Mouse (Mus musculus) myocyte (in vitro differentiated cells): ENCODE data around the gene Fcgr3. TPM values are rescaled to one million over a fixed set of nuclear protein-coding genes. Genes with fewer than 3 reads are reported as not detected.
A peak's percentile ranks its signal among the peaks of the same experiment; 100 is the strongest.

Experiments
- H3K27me3 ChIP-seq: one replicate; pipeline ENCODE4 v1.6.1; 2011; ENCODE audit not compliant: control insufficient read depth, insufficient read depth, insufficient read length
- H3K36me3 ChIP-seq: one replicate; pipeline ENCODE4 v1.6.1; 2011; ENCODE audit not compliant: control insufficient read depth, insufficient read depth
- H3K4me2 ChIP-seq: one replicate; pipeline ENCODE4 v1.6.1; 2011; ENCODE audit warnings: low read depth, control low read depth
- H3K4me3 ChIP-seq: one replicate; pipeline ENCODE4 v1.5.1; 2011; ENCODE audit warnings: mild to moderate bottlenecking, control low read depth, moderate library complexity
- H3K79me2 ChIP-seq: one replicate; pipeline ENCODE4 v1.6.1; 2011; ENCODE audit not compliant: control insufficient read depth, insufficient read depth
- H3ac ChIP-seq: one replicate; pipeline ENCODE4 v1.6.1; 2011; ENCODE audit not compliant: control insufficient read depth, insufficient read length
- CEBPB ChIP-seq: IDR thresholded peaks from 2 replicates; pipeline ENCODE4 v1.6.1; 2011; ENCODE audit warnings: mild to moderate bottlenecking, moderate library complexity; ENCODE audit not compliant: poor library complexity, insufficient read depth, severe bottlenecking
- E2F4 ChIP-seq: IDR thresholded peaks from one replicate; pipeline ENCODE4 v1.6.1; 2011; ENCODE audit warnings: mild to moderate bottlenecking, control low read depth, moderate library complexity; ENCODE audit not compliant: insufficient read depth
- MAX ChIP-seq: IDR thresholded peaks from one replicate; pipeline ENCODE4 v1.6.1; 2011; ENCODE audit warnings: low read depth, mild to moderate bottlenecking, control low read depth
- MYOD1 ChIP-seq, 3 experiments: IDR thresholded peaks; one replicate each; pipeline ENCODE4 v1.6.1; 2011; ENCODE audit warnings: control low read depth in 2 of 3, low read depth in 2 of 3, mild to moderate bottlenecking in 2 of 3, moderate library complexity in 1 of 3; ENCODE audit not compliant: insufficient read length in 2 of 3, control insufficient read depth in 1 of 3
- MYOG ChIP-seq, 3 experiments: IDR thresholded peaks; one replicate each; pipeline ENCODE4 v1.6.1; 2011; ENCODE audit warnings: control low read depth in 2 of 3, low read depth in 2 of 3, mild to moderate bottlenecking in 2 of 3; ENCODE audit not compliant: insufficient read length in 2 of 3, control insufficient read depth in 1 of 3, insufficient read depth in 1 of 3
- POLR2A ChIP-seq: IDR thresholded peaks from one replicate; pipeline ENCODE4 v1.6.1; 2011; ENCODE audit warnings: low read depth, mild to moderate bottlenecking, control low read depth, moderate library complexity; ENCODE audit not compliant: insufficient read length
- POLR2AphosphoS2 ChIP-seq: IDR thresholded peaks from one replicate; pipeline ENCODE4 v1.6.1; 2011; ENCODE audit warnings: low read depth, control low read depth; ENCODE audit not compliant: insufficient read length
- REST ChIP-seq: IDR thresholded peaks from one replicate; pipeline ENCODE4 v1.6.1; 2011; ENCODE audit warnings: mild to moderate bottlenecking, control low read depth, moderate library complexity; ENCODE audit not compliant: insufficient read depth, insufficient read length
- SRF ChIP-seq: IDR thresholded peaks from one replicate; pipeline ENCODE4 v1.6.1; 2011; ENCODE audit warnings: low read depth; ENCODE audit not compliant: control insufficient read depth, insufficient read length
- TCF12 ChIP-seq: IDR thresholded peaks from one replicate; pipeline ENCODE4 v1.6.1; 2011; ENCODE audit warnings: mild to moderate bottlenecking, control low read depth; ENCODE audit not compliant: poor library complexity, insufficient read depth, severe bottlenecking
- TCF3 ChIP-seq: IDR thresholded peaks from one replicate; pipeline ENCODE4 v1.6.1; 2011; ENCODE audit warnings: low read depth, control low read depth; ENCODE audit not compliant: insufficient read length
- USF1 ChIP-seq: IDR thresholded peaks from one replicate; pipeline ENCODE4 v1.6.1; 2011; ENCODE audit warnings: low read depth, mild to moderate bottlenecking, control low read depth, moderate library complexity
- polyA plus RNA-seq: library from polyadenylated mRNA; unstranded; fragments of >200 nt; fragmentation: generic; extraction: Trizol; gene quantifications from one replicate; pipeline ENCODE4 v1.2.1, GENCODE M21; 2012; ENCODE audit warnings: missing spikeins

The Fcgr3 gene
- polyA plus RNA-seq, 1 experiment, result 0.05 TPM

- no peak for TF ChIP-seq POLR2A
- no peak for TF ChIP-seq SRF
- TF ChIP-seq TCF3, result no peak
- TF ChIP-seq REST, result no peak
- TF ChIP-seq TCF12, result no peak
- TF ChIP-seq MYOG (IDR thresholded peaks at IDR 0.05; ENCODE audit: control insufficient read depth in 1 of 3, insufficient read depth in 1 of 3, insufficient read length in 2 of 3, low read depth in 2 of 3), result no peak
- TF ChIP-seq E2F4, result no peak
- no peak for TF ChIP-seq MYOD1 (IDR thresholded peaks at IDR 0.05; ENCODE audit: control insufficient read depth in 1 of 3, insufficient read length in 2 of 3, low read depth in 2 of 3)
- TF ChIP-seq USF1, result no peak
- H3ac ChIP-seq, result no peak within 1 kb of the TSS
- H3K36me3 ChIP-seq, result no peaks in the 10 kb centered on the region
- H3K4me3 ChIP-seq, result no peak within 1 kb of the TSS
- no peaks in the 10 kb centered on the region for H3K79me2 ChIP-seq
- H3K4me2 ChIP-seq, result peak within 1 kb of the TSS; percentile 66
- H3K27me3 ChIP-seq, result no peaks in the 10 kb centered on the region
These were observed 46.0 kb downstream of the Fcgr3 start, which contains the start of gene Fcgr4 for GRCm38 (mm10) chr1:171018737-171019136. Gene Fcgr4 (plus strand): TSS chr1:171018920.

GRCm38 (mm10) chr1:171017468-171018158, 47.1 kb downstream of the Fcgr3 start:
- no peaks in the 10 kb centered on the region for H3K79me2 ChIP-seq
- H3K27me3 ChIP-seq, result no peaks in the 10 kb centered on the region
- H3ac ChIP-seq, result no peak overlapping the region
- TF ChIP-seq POLR2A (no peak), MAX (no peak), POLR2AphosphoS2 (no peak), CEBPB (no peak), SRF (no peak), USF1 (no peak), E2F4 (no peak), TCF12 (no peak), MYOG (IDR thresholded peaks at IDR 0.05; ENCODE audit: control insufficient read depth in 1 of 3, insufficient read depth in 1 of 3, insufficient read length in 2 of 3, low read depth in 2 of 3) (no peak), TCF3 (no peak), MYOD1 (IDR thresholded peaks at IDR 0.05; ENCODE audit: control insufficient read depth in 1 of 3, insufficient read length in 2 of 3, low read depth in 2 of 3) (no peak), REST (no peak)
- no peak overlapping the region for H3K4me3 ChIP-seq
- H3K4me2 ChIP-seq, result peak overlapping the region; percentile 46
- no peaks in the 10 kb centered on the region for H3K36me3 ChIP-seq

DNA sequence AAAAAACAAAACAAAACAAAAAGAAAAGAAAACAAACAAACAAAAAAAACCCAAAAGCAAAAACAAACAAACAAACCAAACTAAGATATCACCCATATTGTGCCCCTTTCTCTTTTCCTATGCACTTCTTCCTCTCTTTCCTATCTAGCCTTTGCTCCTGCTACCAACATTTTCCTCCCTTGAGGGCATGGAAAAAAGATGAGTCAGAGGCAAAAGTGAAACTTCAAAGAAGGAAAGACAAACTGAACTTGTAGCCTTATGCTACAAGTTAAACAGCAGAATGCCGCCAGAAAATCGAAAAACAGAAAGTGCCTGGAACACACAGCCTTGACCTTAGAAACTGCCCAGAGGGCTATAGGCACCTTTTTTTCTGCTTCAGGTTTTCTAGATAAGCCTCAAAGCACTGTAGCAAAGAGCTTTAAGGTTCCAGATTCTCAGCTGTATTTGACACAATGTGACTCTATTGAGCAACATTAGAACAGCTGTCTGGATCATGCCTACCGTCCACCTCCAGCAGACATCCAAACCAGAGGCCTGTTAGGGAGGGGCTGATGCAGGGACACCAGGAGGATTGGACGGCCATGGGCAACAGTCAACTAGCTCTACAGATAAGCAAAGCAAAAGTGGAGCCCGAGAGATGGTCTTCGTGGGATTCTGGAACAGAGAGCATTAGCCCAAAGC, 47.9 kb downstream of the Fcgr3 start:
- Histone ChIP-seq H3K4me3 (no peak overlapping the region), H3K27me3 (no peaks in the 10 kb centered on the region), H3K4me2 (peak overlapping the region; percentile 46), H3K79me2 (no peaks in the 10 kb centered on the region), H3K36me3 (no peaks in the 10 kb centered on the region), H3ac (no peak overlapping the region)
- TF ChIP-seq TCF12 (no peak), POLR2A (no peak), E2F4 (no peak), MYOD1 (IDR thresholded peaks at IDR 0.05; ENCODE audit: control insufficient read depth in 1 of 3, insufficient read length in 2 of 3, low read depth in 2 of 3) (peak in 2 of 3 experiments; percentile 30 to 39), USF1 (no peak), MYOG (IDR thresholded peaks at IDR 0.05; ENCODE audit: control insufficient read depth in 1 of 3, insufficient read depth in 1 of 3, insufficient read length in 2 of 3, low read depth in 2 of 3) (no peak), POLR2AphosphoS2 (no peak), TCF3 (no peak), REST (no peak), MAX (no peak), CEBPB (peak; percentile 87), SRF (no peak)

- TF ChIP-seq MAX (no peak), E2F4 (no peak), POLR2AphosphoS2 (no peak), USF1 (no peak), MYOG (IDR thresholded peaks at IDR 0.05; ENCODE audit: control insufficient read depth in 1 of 3, insufficient read depth in 1 of 3, insufficient read length in 2 of 3, low read depth in 2 of 3) (no peak), POLR2A (no peak), TCF12 (no peak), CEBPB (no peak), REST (no peak), MYOD1 (IDR thresholded peaks at IDR 0.05; ENCODE audit: control insufficient read depth in 1 of 3, insufficient read length in 2 of 3, low read depth in 2 of 3) (no peak), TCF3 (no peak), SRF (no peak)
- H3K27me3 ChIP-seq, result no peaks in the 10 kb centered on the region
- H3K79me2 ChIP-seq, result no peaks in the 10 kb centered on the region
- no peak overlapping the region for H3K4me2 ChIP-seq
- no peak overlapping the region for H3K4me3 ChIP-seq
- H3ac ChIP-seq, result no peak overlapping the region
- no peaks in the 10 kb centered on the region for H3K36me3 ChIP-seq
These were observed 53.0 kb downstream of the Fcgr3 start for GRCm38 (mm10) chr1:171011733-171012132.
